Mouse (Mus musculus) left cerebral cortex, postnatal 36 days (tissue): ENCODE measurements around the gene Gm49342. TPM values are rescaled to one million over a fixed set of nuclear protein-coding genes. Genes with fewer than 3 reads are reported as not detected.
"Not testable (repeated sequence)": the region's sequence is repeated elsewhere in the genome, so short reads cannot be mapped to it uniquely, and the experiment has no call there.

Experiments
- DNase-seq, 2 experiments: peaks; one replicate each; pipeline ENCODE4 v3.0.0; 2021 to 2022; ENCODE audit warnings: low spot score in 2 of 2, mixed read lengths in 1 of 2
- intact Hi-C: fragments of 180-260 bp; cut with DNase I; formaldehyde crosslinking; loops from one replicate; pipeline ENCODE4 v1.15.1; 2025
- total RNA-seq, 2 experiments: library from RNA; stranded (reverse); gene quantifications; 2 replicates each; pipeline ENCODE4 v1.2.3; 2021

Gm49342 gene
- total RNA-seq, 2 experiments from 2014 or later = 10.0 to 13.0 TPM

GRCm38 (mm10) chr14:50973054-50973453 lies 28.7 kb downstream of the Gm49342 start:
- intact Hi-C loops = not testable (repeated sequence)

GRCm38 (mm10) chr14:50973700-50974099 lies 29.4 kb downstream of the Gm49342 start:
- intact Hi-C loops = no loop called here
- DNase-seq = no peak

More at GRCm38 (mm10) chr14:50973054-50973453, 28.7 kb downstream of the Gm49342 start:
- DNase-seq = not testable (repeated sequence)

- intact Hi-C loops = loop anchor here (5.0 kb wide), 1 partner anchor 87 kb away; no protein-coding TSS in a partner anchor
These were observed 30.7 kb downstream of the Gm49342 start for GRCm38 (mm10) chr14:50975001-50975400.

GRCm38 (mm10) chr14:50976674-50977073 lies 32.4 kb downstream of the Gm49342 start:
- intact Hi-C loops = loop anchor here (5.0 kb wide), 1 partner anchor 86 kb away; no protein-coding TSS in a partner anchor
- DNase-seq = no peak

More at GRCm38 (mm10) chr14:50975001-50975400, 30.7 kb downstream of the Gm49342 start:
- no peak for DNase-seq

GRCm38 (mm10) chr14:50978451-50978850 lies 34.1 kb downstream of the Gm49342 start:
- intact Hi-C loops = loop anchor here (5.0 kb wide), 1 partner anchor 84 kb away; no protein-coding TSS in a partner anchor
- DNase-seq = not testable (repeated sequence)

GRCm38 (mm10) chr14:50979631-50980030 lies 35.3 kb downstream of the Gm49342 start:
- intact Hi-C loops = loop anchor here (5.0 kb wide), 1 partner anchor 83 kb away; no protein-coding TSS in a partner anchor
- no peak for DNase-seq

- intact Hi-C loops = no loop called here
- no peak for DNase-seq
These were observed 36.9 kb downstream of the Gm49342 start for GRCm38 (mm10) chr14:50981207-50981606.

GRCm38 (mm10) chr14:50981837-50982236 lies 37.5 kb downstream of the Gm49342 start:
- intact Hi-C loops = no loop called here
- DNase-seq = no peak

- no peak for DNase-seq
- intact Hi-C loops = no loop called here
These were observed 43.4 kb downstream of the Gm49342 start for GRCm38 (mm10) chr14:50987668-50988067.

GRCm38 (mm10) chr14:50991037-50991436 lies 46.7 kb downstream of the Gm49342 start:
- no peak for DNase-seq
- intact Hi-C loops = no loop called here

- intact Hi-C loops = no loop called here
These were observed 52.8 kb downstream of the Gm49342 start for GRCm38 (mm10) chr14:50997088-50997487.

GRCm38 (mm10) chr14:50997999-50998666 lies 53.8 kb downstream of the Gm49342 start:
- no peak for DNase-seq
- intact Hi-C loops = no loop called here

More at GRCm38 (mm10) chr14:50997088-50997487, 52.8 kb downstream of the Gm49342 start:
- no peak for DNase-seq

GRCm38 (mm10) chr14:51007152-51007801 lies 63.0 kb downstream of the Gm49342 start, which contains the start of gene Rnase10:
Rnase10 (plus strand) TSS chr14:51007751.
- DNase-seq = no peak
- intact Hi-C loops = no loop called here

- intact Hi-C loops = no loop called here
These were observed 63.8 kb downstream of the Gm49342 start for GRCm38 (mm10) chr14:51007914-51008713.

GRCm38 (mm10) chr14:51008781-51009180 lies 64.5 kb downstream of the Gm49342 start:
- intact Hi-C loops = no loop called here
- no peak for DNase-seq

More at GRCm38 (mm10) chr14:51007914-51008713, 63.8 kb downstream of the Gm49342 start:
- DNase-seq = peak; percentile 42 to 52

- intact Hi-C loops = no loop called here
- no peak for DNase-seq
These were observed 65.3 kb downstream of the Gm49342 start for GRCm38 (mm10) chr14:51009572-51009971.
